Mouse (Mus musculus) limb, embryonic 15.5 days (tissue): ENCODE measurements around the gene Pip5k1c. TPM values are rescaled to one million over a fixed set of nuclear protein-coding genes. Genes with fewer than 3 reads are reported as not detected.
A peak's percentile ranks its signal among the peaks of the same experiment; 100 is the strongest.

Experiments used
- ATAC-seq: fragments of 200-750 bp; cut with Nextera tagmentation; 2 replicates; pipeline ENCODE4 v1.8.0; 2017; ENCODE audit warnings: low read depth, moderate TSS enrichment; ENCODE audit not compliant: insufficient number of reproducible peaks, low FRiP score, low TSS enrichment
- H3K27ac ChIP-seq: fragments of 300-500 bp; sonication (generic); 2 replicates; pipeline ENCODE4 v1.5.1; 2015; ENCODE audit warnings: moderate library complexity, mild to moderate bottlenecking, inconsistent platforms
- H3K27me3 ChIP-seq: fragments of 300-500 bp; sonication (generic); 2 replicates; pipeline ENCODE4 v1.6.1; 2015; ENCODE audit warnings: inconsistent platforms
- H3K36me3 ChIP-seq: fragments of 300-500 bp; sonication (generic); 2 replicates; pipeline ENCODE4 v1.6.1; 2015; ENCODE audit warnings: inconsistent platforms
- H3K4me1 ChIP-seq: fragments of 300-500 bp; sonication (generic); 2 replicates; pipeline ENCODE4 v1.6.1; 2015; ENCODE audit warnings: inconsistent platforms
- H3K4me2 ChIP-seq: fragments of 300-500 bp; sonication (generic); 2 replicates; pipeline ENCODE4 v1.6.1; 2015; ENCODE audit warnings: mild to moderate bottlenecking, inconsistent platforms
- H3K4me3 ChIP-seq: fragments of 300-500 bp; sonication (generic); 2 replicates; pipeline ENCODE4 v1.5.1; 2015; ENCODE audit warnings: mild to moderate bottlenecking, inconsistent platforms
- H3K9ac ChIP-seq: fragments of 300-500 bp; sonication (generic); 2 replicates; pipeline ENCODE4 v1.6.1; 2015; ENCODE audit warnings: inconsistent platforms
- H3K9me3 ChIP-seq: fragments of 300-500 bp; sonication (generic); 2 replicates; pipeline ENCODE4 v1.6.1; 2016; ENCODE audit warnings: inconsistent platforms
- WGBS: fragments of 180-500 bp; shearing (Covaris S2); methylation state at CpG from one replicate; pipeline ENCODE4 v1.1.7; 2015; 5-methylcytosine and 5-hydroxymethylcytosine counted together
- polyA plus RNA-seq: library from polyadenylated mRNA; unstranded; fragments of >200 nt; fragmentation: Nextera tagmentation; extraction: Ambion mirVana; gene quantifications from 2 replicates; pipeline ENCODE4 v1.2.1, GENCODE M21; 2015

Pip5k1c gene
- polyA plus RNA-seq, 1 experiment from 2014 or later, result 48.1 TPM

- H3K27ac ChIP-seq, result no peak overlapping the region
- peak overlapping the region; percentile 39; the same call in 1 of the 2 replicates for H3K9ac ChIP-seq
Measured at GRCm38 (mm10) chr10:81285694-81286450, 6.9 kb upstream of the Pip5k1c start.

GRCm38 (mm10) chr10:81286586-81286985 is 6.2 kb upstream of the Pip5k1c start:
- H3K4me1 ChIP-seq, result peaks cover 41% of the 10 kb centered on the region
- H3K4me2 ChIP-seq, result no peak overlapping the region
- no peaks in the 10 kb centered on the region for H3K36me3 ChIP-seq
- H3K9me3 ChIP-seq, result no peaks in the 10 kb centered on the region
- ATAC-seq, result no peak
- no peak overlapping the region for H3K9ac ChIP-seq
- H3K27me3 ChIP-seq, result peaks cover 68% of the 10 kb centered on the region
- H3K27ac ChIP-seq, result no peak overlapping the region
- WGBS, result 34% methylated on average over 6 of the region's 6 CpGs
- H3K4me3 ChIP-seq, result no peak overlapping the region

More at GRCm38 (mm10) chr10:81285694-81286450, 6.9 kb upstream of the Pip5k1c start:
- Histone ChIP-seq H3K9me3 (no peaks in the 10 kb centered on the region), H3K4me2 (peak overlapping the region; percentile 85), H3K4me3 (peak overlapping the region; percentile 44), H3K36me3 (no peaks in the 10 kb centered on the region), H3K27me3 (peaks cover 69% of the 10 kb centered on the region), H3K4me1 (peaks cover 34% of the 10 kb centered on the region)
- peak; percentile 48; the same call in 1 of the 2 replicates for ATAC-seq
- WGBS, result 1% methylated on average over 52 of the region's 54 CpGs

- Histone ChIP-seq H3K9me3 (no peaks in the 10 kb centered on the region), H3K9ac (no peak overlapping the region), H3K4me3 (no peak overlapping the region), H3K4me2 (no peak overlapping the region), H3K4me1 (peaks cover 41% of the 10 kb centered on the region), H3K27ac (no peak overlapping the region), H3K36me3 (no peaks in the 10 kb centered on the region), H3K27me3 (peaks cover 62% of the 10 kb centered on the region)
- 59% methylated on average over 8 of the region's 8 CpGs for WGBS
- no peak for ATAC-seq
Measured at GRCm38 (mm10) chr10:81287513-81288157, 5.1 kb upstream of the Pip5k1c start.

- no peak overlapping the region for H3K9ac ChIP-seq
- peaks cover 53% of the 10 kb centered on the region for H3K27me3 ChIP-seq
- H3K36me3 ChIP-seq, result no peaks in the 10 kb centered on the region
- 32% methylated on average over 6 of the region's 6 CpGs for WGBS
- H3K4me2 ChIP-seq, result no peak overlapping the region
- no peak for ATAC-seq
- H3K4me3 ChIP-seq, result no peak overlapping the region
- H3K9me3 ChIP-seq, result no peaks in the 10 kb centered on the region
- H3K27ac ChIP-seq, result no peak overlapping the region
- peaks cover 41% of the 10 kb centered on the region for H3K4me1 ChIP-seq
Measured at GRCm38 (mm10) chr10:81288601-81289000, 4.2 kb upstream of the Pip5k1c start.

GRCm38 (mm10) chr10:81289278-81289677 is 3.5 kb upstream of the Pip5k1c start:
- H3K36me3 ChIP-seq, result no peaks in the 10 kb centered on the region
- no peak overlapping the region for H3K27ac ChIP-seq
- no peak overlapping the region for H3K4me3 ChIP-seq
- peaks cover 46% of the 10 kb centered on the region for H3K27me3 ChIP-seq
- peaks cover 47% of the 10 kb centered on the region for H3K4me1 ChIP-seq
- H3K4me2 ChIP-seq, result no peak overlapping the region
- no peak overlapping the region for H3K9ac ChIP-seq
- no peak for ATAC-seq
- no peaks in the 10 kb centered on the region for H3K9me3 ChIP-seq
- 2% methylated on average over 7 of the region's 7 CpGs for WGBS

GRCm38 (mm10) chr10:81289811-81290210 is 3.0 kb upstream of the Pip5k1c start:
- peaks cover 41% of the 10 kb centered on the region for H3K27me3 ChIP-seq
- 60% methylated on average over 14 of the region's 14 CpGs for WGBS
- H3K4me3 ChIP-seq, result no peak overlapping the region

GRCm38 (mm10) chr10:81290698-81291460 is 1.9 kb upstream of the Pip5k1c start:
- peak overlapping the region; percentile 50; the same call in 1 of the 2 replicates for H3K27ac ChIP-seq
- 13% methylated on average over 24 of the region's 24 CpGs for WGBS
- H3K36me3 ChIP-seq, result peaks cover 4% of the 10 kb centered on the region; the same call in 1 of the 2 replicates
- H3K4me1 ChIP-seq, result peaks cover 49% of the 10 kb centered on the region
- no peak for ATAC-seq
- H3K4me2 ChIP-seq, result 0 out of 2 replicates have a peak overlapping the region, but pooled peaks have one; percentile 10
- H3K27me3 ChIP-seq, result peaks cover 32% of the 10 kb centered on the region
- no peaks in the 10 kb centered on the region for H3K9me3 ChIP-seq
- H3K4me3 ChIP-seq, result peak overlapping the region; percentile 18
- no peak overlapping the region for H3K9ac ChIP-seq

More at GRCm38 (mm10) chr10:81289811-81290210, 3.0 kb upstream of the Pip5k1c start:
- Histone ChIP-seq H3K4me1 (peaks cover 51% of the 10 kb centered on the region), H3K9ac (no peak overlapping the region), H3K4me2 (no peak overlapping the region), H3K9me3 (no peaks in the 10 kb centered on the region), H3K36me3 (no peaks in the 10 kb centered on the region), H3K27ac (no peak overlapping the region)
- ATAC-seq, result no peak

- H3K9ac ChIP-seq, result no peak within 1 kb of the TSS
- H3K27me3 ChIP-seq, result peaks cover 32% of the 10 kb centered on the region
- H3K4me1 ChIP-seq, result peaks cover 44% of the 10 kb centered on the region
- peaks cover 11% of the 10 kb centered on the region; the same call in 1 of the 2 replicates for H3K36me3 ChIP-seq
- no peak for ATAC-seq
- H3K4me2 ChIP-seq, result peak within 1 kb of the TSS; percentile 10; the same call in 1 of the 2 replicates
- H3K27ac ChIP-seq, result peak within 1 kb of the TSS; percentile 50; the same call in 1 of the 2 replicates
- H3K9me3 ChIP-seq, result no peaks in the 10 kb centered on the region
- H3K4me3 ChIP-seq, result peak within 1 kb of the TSS; percentile 86
- 65% methylated on average over 9 of the region's 9 CpGs for WGBS
Measured at GRCm38 (mm10) chr10:81291511-81292104, 1.2 kb upstream of the Pip5k1c start, which contains the start of gene Tjp3. Tjp3 (minus strand) TSS chr10:81291581.

- Histone ChIP-seq H3K4me2 (peak overlapping the region; percentile 79), H3K4me1 (peaks cover 57% of the 10 kb centered on the region), H3K27ac (peak overlapping the region; percentile 91), H3K9ac (peak overlapping the region; percentile 74), H3K4me3 (peak overlapping the region; percentile 86), H3K36me3 (peaks cover 12% of the 10 kb centered on the region; the same call in 1 of the 2 replicates), H3K27me3 (peaks cover 21% of the 10 kb centered on the region), H3K9me3 (no peaks in the 10 kb centered on the region)
- ATAC-seq, result no peak
- 5% methylated on average over 25 of the region's 25 CpGs for WGBS
Measured at GRCm38 (mm10) chr10:81293334-81294030, 719 bp downstream of the Pip5k1c start.

- H3K9ac ChIP-seq, result peak overlapping the region; percentile 74; the same call in 1 of the 2 replicates
- H3K4me1 ChIP-seq, result peaks cover 55% of the 10 kb centered on the region
- peak overlapping the region; percentile 86 for H3K4me3 ChIP-seq
- 36% methylated on average over 8 of the region's 8 CpGs for WGBS
- no peak overlapping the region for H3K27ac ChIP-seq
- peaks cover 12% of the 10 kb centered on the region; the same call in 1 of the 2 replicates for H3K36me3 ChIP-seq
- H3K27me3 ChIP-seq, result peaks cover 19% of the 10 kb centered on the region
- H3K9me3 ChIP-seq, result no peaks in the 10 kb centered on the region
- ATAC-seq, result no peak
- H3K4me2 ChIP-seq, result peak overlapping the region; percentile 79
Measured at GRCm38 (mm10) chr10:81294442-81294841, 1.7 kb downstream of the Pip5k1c start.
